ENCODE assay signal across 7 mouse cellular contexts in the genomic region with DNA sequence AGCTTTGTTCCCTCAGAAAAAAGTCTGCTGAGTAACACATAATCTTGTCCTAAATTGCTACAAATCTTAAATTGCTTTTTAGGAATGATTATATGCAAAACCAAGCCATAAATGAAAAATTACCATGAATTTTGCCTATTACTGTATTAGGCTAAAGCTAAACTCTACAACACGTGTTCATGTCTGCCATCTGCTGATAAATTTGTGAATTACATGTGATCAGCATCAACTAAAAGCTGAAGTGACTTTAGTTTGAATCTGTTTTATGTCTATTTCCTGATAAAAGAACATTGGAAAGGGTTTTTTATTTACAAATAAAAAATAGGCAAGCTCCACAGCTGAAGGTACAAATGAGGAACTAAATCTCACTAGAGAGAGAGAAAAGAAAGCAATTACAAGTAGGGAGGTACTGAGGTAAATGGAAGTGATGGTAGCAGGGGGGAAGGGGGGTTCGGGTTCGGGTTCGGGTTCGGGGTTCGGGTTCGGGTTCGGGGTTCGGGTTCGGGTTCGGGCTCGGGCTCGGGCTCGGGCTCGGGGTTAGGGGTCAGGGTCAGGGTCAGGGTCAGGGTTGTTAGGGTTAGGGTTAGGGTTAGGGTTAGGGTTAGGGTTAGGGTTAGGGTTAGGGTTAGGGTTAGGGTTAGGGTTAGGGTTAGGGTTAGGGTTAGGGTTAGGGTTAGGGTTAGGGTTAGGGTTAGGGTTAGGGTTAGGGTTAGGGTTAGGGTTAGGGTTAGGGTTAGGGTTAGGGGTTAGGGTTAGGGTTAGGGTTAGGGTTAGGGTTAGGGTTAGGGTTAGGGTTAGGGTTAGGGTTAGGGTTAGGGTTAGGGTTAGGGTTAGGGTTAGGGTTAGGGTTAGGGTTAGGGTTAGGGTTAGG.
A peak's percentile ranks its signal among the peaks of the same experiment; 100 is the strongest.
DNase-seq lines count a peak whose midpoint lies in the region; ATAC-seq and TF ChIP-seq lines count a peak whose summit lies in the region.
"Not testable (repeated sequence)": the region's sequence is repeated elsewhere in the genome, so short reads cannot be mapped to it uniquely, and the experiment has no call there.

No protein-coding gene starts in this region.

- WGBS in kidney, adult 2 months = 85% methylated on average over 15 of the region's 15 CpGs
- 80% methylated on average over 15 of the region's 15 CpGs for WGBS in midbrain, postnatal 0 days

- TF ChIP-seq POLR2A in kidney, adult 2 months (IDR thresholded peaks at IDR 0.05; ENCODE audit: low read depth, low read length) = not testable (repeated sequence)

- H3K4me2 ChIP-seq in midbrain, postnatal 0 days (ENCODE audit: low read depth, low read length, poor library complexity, severe bottlenecking) = not testable (repeated sequence)

- H3K36me3 ChIP-seq in kidney, adult 2 months (ENCODE audit: control insufficient read depth, insufficient read depth, low read length); midbrain, postnatal 0 days (ENCODE audit: insufficient read depth, low read length): not testable (repeated sequence)

- not testable (repeated sequence) for H3K9me3 ChIP-seq in midbrain, postnatal 0 days (ENCODE audit: low read length)

- not testable (repeated sequence) for H3K27ac ChIP-seq in kidney, adult 2 months (ENCODE audit: insufficient read depth, low read depth, low read length); midbrain, postnatal 0 days (ENCODE audit: low read depth, low read length)

- DNase-seq in embryo, embryonic 10 days (ENCODE audit: low spot score) = peak; percentile 84
- peak; percentile 4 for DNase-seq in gonadal fat pad, adult 2 months (ENCODE audit: low read depth)
- peak; percentile 85 for DNase-seq in kidney, adult 2 months
- peak; percentile 40 to 54 for DNase-seq in left cerebral cortex, postnatal 36 days (ENCODE audit: low spot score in 2 of 2)
- peak; percentile 85 for DNase-seq in midbrain, postnatal 0 days (ENCODE audit: low spot score)
- DNase-seq in spleen, postnatal 14 days (ENCODE audit: low spot score in 2 of 2) = peak; percentile 46 to 77

- not testable (repeated sequence) for TF ChIP-seq CTCF in kidney, adult 2 months (conservative IDR thresholded peaks at IDR 0.05; ENCODE audit: insufficient read depth, insufficient read length, low read depth, low read length)
- peak; percentile 82 for TF ChIP-seq CTCF in midbrain, postnatal 0 days (IDR thresholded peaks at IDR 0.05)

- ATAC-seq in activated CD4-positive, CD25-positive, alpha-beta regulatory T cell, adult 4 months = peak; percentile 79
- not testable (repeated sequence) for ATAC-seq in midbrain, postnatal 0 days (ENCODE audit: low FRiP score)

- H3K9ac ChIP-seq in midbrain, postnatal 0 days (replicated peaks; ENCODE audit: low read length, poor library complexity, severe bottlenecking) = not testable (repeated sequence)

- intact Hi-C loops in left cerebral cortex, postnatal 36 days (cut with DNase I) = not testable (repeated sequence)

- H3K27me3 ChIP-seq in kidney, adult 2 months (replicated peaks; ENCODE audit: control insufficient read depth, insufficient read depth, low read length); midbrain, postnatal 0 days (ENCODE audit: insufficient read depth, low read length): not testable (repeated sequence)

- not testable (repeated sequence) for H3K4me1 ChIP-seq in kidney, adult 2 months (ENCODE audit: control insufficient read depth, insufficient read depth, low read length); midbrain, postnatal 0 days (ENCODE audit: insufficient read depth, low read length)

- not testable (repeated sequence) for H3K4me3 ChIP-seq in kidney, adult 2 months (ENCODE audit: insufficient read depth, low read depth, low read length); midbrain, postnatal 0 days (ENCODE audit: low read depth, low read length)

Comparison
In these comparisons a context has a peak if more than half of its experiments do, and no peak if none do; other contexts are left out.
1. DNase-seq: peak in every context shown above with its lines; median percentile 85 in kidney, adult 2 months; 85 in midbrain, postnatal 0 days; 84 in embryo, embryonic 10 days; 62 in spleen, postnatal 14 days; 47 in left cerebral cortex, postnatal 36 days; 4 in gonadal fat pad, adult 2 months.